Mouse (Mus musculus): Measurements from ENCODE around the gene H2-T3.
"Not testable (repeated sequence)": the region's sequence is repeated elsewhere in the genome, so short reads cannot be mapped to it uniquely, and the experiment has no call there.

DNA sequence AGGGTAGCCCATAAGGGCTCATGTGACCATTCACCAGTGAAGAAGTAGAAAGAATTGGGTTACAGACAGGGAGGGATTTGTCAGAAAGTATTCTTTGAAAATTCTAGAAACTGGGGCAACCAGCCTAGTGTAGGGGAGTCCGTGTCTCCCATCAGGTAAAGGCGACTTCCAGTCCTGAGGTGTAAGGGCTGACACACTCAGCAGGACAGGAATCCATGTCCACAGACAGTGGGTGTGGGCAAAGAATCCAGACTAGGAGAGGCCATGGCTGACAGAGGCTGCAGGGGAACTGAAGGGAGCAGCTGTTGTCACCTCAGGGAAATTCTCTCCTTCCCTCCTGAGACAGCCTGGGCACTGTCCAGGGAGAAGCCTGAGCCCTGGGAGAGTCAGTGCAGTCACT lies 23.2 kb downstream of the H2-T3 start:
- not testable (repeated sequence) for TF ChIP-seq TAL1, GATA1 (IDR thresholded peaks at IDR 0.05; ENCODE audit: low read length)
